Mouse (Mus musculus): ENCODE results near the gene Cth. TPM values are rescaled to one million over a fixed set of nuclear protein-coding genes. Genes with fewer than 3 reads are reported as not detected.
"Not testable (repeated sequence)": the region's sequence is repeated elsewhere in the genome, so short reads cannot be mapped to it uniquely, and the experiment has no call there.

Gene Cth
- total and polyA plus RNA-seq, 2 experiments from 2014 or later = 2.8 to 5.4 TPM

GRCm38 (mm10) chr3:157947383-157948280 is 22.8 kb upstream of the Cth start:
- H3K4me3 ChIP-seq (ENCODE audit: low read length) = peak overlapping the region; percentile 98
- no peak for TF ChIP-seq CTCF (IDR thresholded peaks at IDR 0.05; ENCODE audit: low read depth)
- no peaks in the 10 kb centered on the region for H3K36me3 ChIP-seq (ENCODE audit: insufficient read depth, low read length)
- H3K9ac ChIP-seq (replicated peaks; ENCODE audit: low read length) = peak overlapping the region; percentile 97
- peak overlapping the region; percentile 92 for H3K4me2 ChIP-seq (ENCODE audit: low read depth, low read length)
- H3K27me3 ChIP-seq (ENCODE audit: insufficient read depth, low read length) = no peaks in the 10 kb centered on the region
- under 1% methylated on average over 67 of the region's 93 CpGs for WGBS
- H3K9me3 ChIP-seq (ENCODE audit: low read length) = no peaks in the 10 kb centered on the region
- peak overlapping the region; percentile 94 for H3K27ac ChIP-seq
- DNase-seq (ENCODE audit: low spot score) (no peak), ATAC-seq (peak; percentile 73)
- peaks cover 13% of the 10 kb centered on the region; the same call in 1 of the 2 replicates for H3K4me1 ChIP-seq (ENCODE audit: insufficient read depth, low read length)

DNA sequence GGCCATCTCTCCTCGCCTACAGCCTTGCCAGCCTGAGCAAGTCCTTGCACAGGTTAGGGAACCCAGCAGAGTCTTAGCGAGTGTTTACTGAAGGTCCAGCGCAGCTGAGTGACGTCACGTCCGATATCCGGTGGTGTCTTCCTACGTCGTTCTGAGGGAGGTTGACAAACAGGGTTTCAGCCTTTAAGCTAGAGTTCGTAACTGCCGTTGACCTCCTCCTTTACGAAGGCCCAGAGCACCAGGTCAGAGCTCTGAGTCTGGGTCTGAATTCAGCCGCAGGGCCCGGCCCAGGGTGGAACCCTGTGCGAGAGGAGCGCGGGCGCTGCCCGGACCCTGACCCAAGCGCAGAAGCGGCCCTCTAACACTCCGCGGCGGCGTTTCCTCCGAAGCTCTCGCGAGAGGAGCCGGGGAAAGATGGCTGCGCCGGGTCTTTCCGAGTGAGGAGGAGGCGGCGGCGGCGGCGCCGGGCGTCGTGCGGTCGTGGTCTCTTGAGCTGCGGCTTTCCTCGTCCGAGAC is 22.0 kb upstream of the Cth start, which contains the start of gene Ankrd13c:
Ankrd13c (plus strand) TSS at position 397 of the 516 bp plus-strand sequence.
- Histone ChIP-seq H3K27me3 (ENCODE audit: insufficient read depth, low read length) (no peaks in the 10 kb centered on the region), H3K4me3 (ENCODE audit: low read length) (peak within 1 kb of the TSS; percentile 98), H3K9ac (replicated peaks; ENCODE audit: low read length) (peak within 1 kb of the TSS; percentile 97), H3K27ac (peak within 1 kb of the TSS; percentile 94), H3K4me2 (ENCODE audit: low read depth, low read length) (peak within 1 kb of the TSS; percentile 92), H3K4me1 (ENCODE audit: insufficient read depth, low read length) (peaks cover 13% of the 10 kb centered on the region; the same call in 1 of the 2 replicates), H3K36me3 (ENCODE audit: insufficient read depth, low read length) (no peaks in the 10 kb centered on the region), H3K9me3 (ENCODE audit: low read length) (no peaks in the 10 kb centered on the region)
- under 1% methylated on average over 32 of the region's 45 CpGs for WGBS
- peak; percentile 100 for ATAC-seq
- peak; percentile 96 for DNase-seq (ENCODE audit: low spot score)
- TF ChIP-seq CTCF (IDR thresholded peaks at IDR 0.05; ENCODE audit: low read depth) = no peak

GRCm38 (mm10) chr3:157938585-157938984 is 13.7 kb upstream of the Cth start:
- Histone ChIP-seq H3K27ac (no peak overlapping the region), H3K36me3 (ENCODE audit: insufficient read depth, low read length) (no peaks in the 10 kb centered on the region), H3K27me3 (ENCODE audit: insufficient read depth, low read length) (no peaks in the 10 kb centered on the region), H3K4me3 (ENCODE audit: low read length) (no peak overlapping the region), H3K9ac (replicated peaks; ENCODE audit: low read length) (no peak overlapping the region), H3K4me2 (ENCODE audit: low read depth, low read length) (no peak overlapping the region), H3K9me3 (ENCODE audit: low read length) (no peaks in the 10 kb centered on the region), H3K4me1 (ENCODE audit: insufficient read depth, low read length) (no peaks in the 10 kb centered on the region)
- TF ChIP-seq CTCF (IDR thresholded peaks at IDR 0.05; ENCODE audit: low read depth) = no peak
- WGBS = 84% methylated on average over 2 of the region's 2 CpGs
- DNase-seq (ENCODE audit: low spot score) (no peak), ATAC-seq (no peak)

GRCm38 (mm10) chr3:157934301-157934823 is 9.5 kb upstream of the Cth start:
- no peak overlapping the region for H3K27ac ChIP-seq
- no peak overlapping the region for H3K4me3 ChIP-seq (ENCODE audit: low read length)
- 88% methylated on average over 3 of the region's 3 CpGs for WGBS
- no peak overlapping the region for H3K4me2 ChIP-seq (ENCODE audit: low read depth, low read length)
- H3K4me1 ChIP-seq (ENCODE audit: insufficient read depth, low read length) = no peaks in the 10 kb centered on the region
- ATAC-seq = no peak
- no peak for DNase-seq (ENCODE audit: low spot score)
- no peak overlapping the region for H3K9ac ChIP-seq (replicated peaks; ENCODE audit: low read length)
- no peaks in the 10 kb centered on the region for H3K36me3 ChIP-seq (ENCODE audit: insufficient read depth, low read length)
- H3K27me3 ChIP-seq (ENCODE audit: insufficient read depth, low read length) = no peaks in the 10 kb centered on the region
- TF ChIP-seq CTCF (IDR thresholded peaks at IDR 0.05; ENCODE audit: low read depth) = no peak
- H3K9me3 ChIP-seq (ENCODE audit: low read length) = no peaks in the 10 kb centered on the region

- not testable (repeated sequence) for DNase-seq (ENCODE audit: low spot score); H3K9ac ChIP-seq (replicated peaks; ENCODE audit: low read length); H3K27me3 ChIP-seq (ENCODE audit: insufficient read depth, low read length); H3K27ac ChIP-seq; H3K4me3 ChIP-seq (ENCODE audit: low read length); H3K9me3 ChIP-seq (ENCODE audit: low read length); H3K4me2 ChIP-seq (ENCODE audit: low read depth, low read length); H3K36me3 ChIP-seq (ENCODE audit: insufficient read depth, low read length); ATAC-seq; H3K4me1 ChIP-seq (ENCODE audit: insufficient read depth, low read length)
- 63% methylated on average over 5 of the region's 6 CpGs for WGBS
Observed at GRCm38 (mm10) chr3:157933223-157933622, 8.3 kb upstream of the Cth start.

DNA sequence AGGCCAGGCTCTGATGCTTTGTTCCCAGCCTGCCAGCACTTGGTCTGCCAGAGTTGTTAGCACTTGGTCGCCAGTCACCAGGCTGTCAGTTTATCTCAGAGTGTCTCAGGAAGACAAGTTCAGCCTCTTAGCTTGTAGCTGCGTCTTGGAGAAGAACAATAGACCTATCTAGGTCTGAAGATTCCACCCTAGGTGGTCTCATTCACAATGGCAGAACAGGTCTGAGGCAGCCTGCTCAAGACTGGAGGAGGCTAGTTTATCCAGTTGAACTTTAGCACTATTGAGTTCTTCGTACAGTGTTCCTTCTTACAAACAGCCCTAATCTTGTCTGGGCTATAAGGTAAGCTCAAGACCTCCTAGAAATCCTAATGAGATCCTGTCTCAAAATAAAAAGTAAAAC is 7.2 kb upstream of the Cth start:
- Histone ChIP-seq H3K27ac (no peak overlapping the region), H3K36me3 (ENCODE audit: insufficient read depth, low read length) (no peaks in the 10 kb centered on the region), H3K9me3 (ENCODE audit: low read length) (no peaks in the 10 kb centered on the region), H3K9ac (replicated peaks; ENCODE audit: low read length) (no peak overlapping the region), H3K27me3 (ENCODE audit: insufficient read depth, low read length) (no peaks in the 10 kb centered on the region), H3K4me2 (ENCODE audit: low read depth, low read length) (no peak overlapping the region), H3K4me1 (ENCODE audit: insufficient read depth, low read length) (no peaks in the 10 kb centered on the region), H3K4me3 (ENCODE audit: low read length) (no peak overlapping the region)
- DNase-seq (ENCODE audit: low spot score) = no peak
- ATAC-seq = no peak
- no peak for TF ChIP-seq CTCF (IDR thresholded peaks at IDR 0.05; ENCODE audit: low read depth)
- 55% methylated on average over 3 of the region's 3 CpGs for WGBS
